Mouse (Mus musculus) urinary bladder, adult 2 months (tissue): ENCODE measurements around the gene Mlxipl. TPM values are rescaled to one million over a fixed set of nuclear protein-coding genes. Genes with fewer than 3 reads are reported as not detected.
"Not testable (repeated sequence)": the region's sequence is repeated elsewhere in the genome, so short reads cannot be mapped to it uniquely, and the experiment has no call there.

ENCODE experiments used
- DNase-seq: peaks from one replicate; pipeline ENCODE4 v3.0.0; 2022; ENCODE audit warnings: low spot score
- polyA plus RNA-seq: library from polyadenylated mRNA; depleted of rRNA; stranded (reverse); fragments of >200 nt; gene quantifications from 2 replicates; pipeline ENCODE4 v1.2.3, GENCODE M21; 2012; rRNA removed

The Mlxipl gene
- 1.9 and 2.5 TPM in 2 replicates for polyA plus RNA-seq

GRCm38 (mm10) chr5:135089653-135090052, at the start of gene Mlxipl:
Gene Mlxipl (plus strand): TSS chr5:135089890.
- DNase-seq = no peak

GRCm38 (mm10) chr5:135040059-135040458, 49.6 kb upstream of the Mlxipl start:
- DNase-seq = no peak

- DNase-seq = no peak
Observed at GRCm38 (mm10) chr5:135040777-135041176, 48.9 kb upstream of the Mlxipl start.

GRCm38 (mm10) chr5:135042105-135042788, 47.4 kb upstream of the Mlxipl start:
- no peak for DNase-seq

- no peak for DNase-seq
Observed at GRCm38 (mm10) chr5:135044575-135044974, 45.1 kb upstream of the Mlxipl start.

GRCm38 (mm10) chr5:135048539-135048938, 41.2 kb upstream of the Mlxipl start:
- DNase-seq = no peak

GRCm38 (mm10) chr5:135049268-135049667, 40.4 kb upstream of the Mlxipl start:
- not testable (repeated sequence) for DNase-seq

GRCm38 (mm10) chr5:135053356-135053755, 36.3 kb upstream of the Mlxipl start:
- DNase-seq = no peak

GRCm38 (mm10) chr5:135063629-135064381, 25.9 kb upstream of the Mlxipl start, which contains the start of gene Dnajc30:
Gene Dnajc30 (plus strand): TSS chr5:135064202.
- DNase-seq = peak; percentile 92

- DNase-seq = no peak
Observed at GRCm38 (mm10) chr5:135064382-135064766, 25.3 kb upstream of the Mlxipl start.

- DNase-seq = not testable (repeated sequence)
Observed at GRCm38 (mm10) chr5:135064909-135065446, 24.7 kb upstream of the Mlxipl start, which contains the start of gene Bud23. Gene Bud23 (minus strand): TSS chr5:135064959.

- no peak for DNase-seq
Observed at GRCm38 (mm10) chr5:135066008-135066407, 23.7 kb upstream of the Mlxipl start.

- DNase-seq = no peak
Observed at GRCm38 (mm10) chr5:135070448-135070847, 19.2 kb upstream of the Mlxipl start.

GRCm38 (mm10) chr5:135072061-135072460, 17.6 kb upstream of the Mlxipl start:
- no peak for DNase-seq

- DNase-seq = no peak
Observed at GRCm38 (mm10) chr5:135072720-135073119, 17.0 kb upstream of the Mlxipl start.

- DNase-seq = no peak
Observed at GRCm38 (mm10) chr5:135073349-135074150, 16.1 kb upstream of the Mlxipl start.

- DNase-seq = no peak
Observed at GRCm38 (mm10) chr5:135075655-135076054, 14.0 kb upstream of the Mlxipl start.

GRCm38 (mm10) chr5:135076368-135076767, 13.3 kb upstream of the Mlxipl start:
- DNase-seq = no peak

GRCm38 (mm10) chr5:135076931-135077505, 12.7 kb upstream of the Mlxipl start:
- DNase-seq = no peak

GRCm38 (mm10) chr5:135077564-135078481, 11.9 kb upstream of the Mlxipl start, which contains the start of gene Vps37d:
Gene Vps37d (minus strand): TSS chr5:135078266.
- peak; percentile 97 for DNase-seq
